Mouse (Mus musculus) gastrocnemius, postnatal 4 days (tissue): ENCODE results near the gene Plxnd1. TPM values are rescaled to one million over a fixed set of nuclear protein-coding genes. Genes with fewer than 3 reads are reported as not detected.

Experiments used
- DNase-seq, 2 experiments: peaks; one replicate each; pipeline ENCODE4 v3.0.0; 2021 to 2022; ENCODE audit warnings: low spot score in 2 of 2, mixed read lengths in 2 of 2
- total RNA-seq, 2 experiments: library from RNA; stranded (reverse); gene quantifications; 2 replicates each; pipeline ENCODE4 v1.2.3; 2021

Gene Plxnd1
- total RNA-seq, 2 experiments from 2014 or later = 125 to 133 TPM

GRCm38 (mm10) chr6:115983306-115984038 is 11.3 kb downstream of the Plxnd1 start:
- DNase-seq = no peak

- no peak for DNase-seq
These were observed 11.9 kb downstream of the Plxnd1 start for GRCm38 (mm10) chr6:115982889-115983288.

GRCm38 (mm10) chr6:115978596-115978995 is 16.2 kb downstream of the Plxnd1 start:
- DNase-seq = no peak

DNA sequence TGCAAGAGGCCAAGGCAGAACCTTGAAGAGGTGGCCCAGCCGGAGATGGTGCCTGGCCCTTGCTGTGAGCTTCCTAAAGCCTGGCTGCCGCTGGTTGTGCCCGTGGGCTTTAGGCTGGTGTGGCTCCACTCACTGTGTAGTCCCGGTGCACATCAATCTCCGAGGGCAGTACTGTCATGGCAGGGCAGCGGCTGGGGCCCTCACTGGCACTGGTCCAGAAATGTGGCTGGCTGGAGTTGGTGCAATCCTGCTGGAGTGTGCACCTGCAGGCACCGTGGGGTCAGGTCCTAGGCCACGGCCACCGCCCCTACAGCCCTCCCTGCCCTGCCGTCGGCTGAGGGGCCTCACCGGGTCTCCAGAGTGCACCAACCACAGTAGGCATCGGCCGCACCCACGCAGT is 17.0 kb downstream of the Plxnd1 start:
- no peak for DNase-seq

- no peak for DNase-seq
These were observed 19.2 kb downstream of the Plxnd1 start for GRCm38 (mm10) chr6:115975606-115976005.

- DNase-seq = no peak
These were observed 20.7 kb downstream of the Plxnd1 start for GRCm38 (mm10) chr6:115973881-115974662.

DNA sequence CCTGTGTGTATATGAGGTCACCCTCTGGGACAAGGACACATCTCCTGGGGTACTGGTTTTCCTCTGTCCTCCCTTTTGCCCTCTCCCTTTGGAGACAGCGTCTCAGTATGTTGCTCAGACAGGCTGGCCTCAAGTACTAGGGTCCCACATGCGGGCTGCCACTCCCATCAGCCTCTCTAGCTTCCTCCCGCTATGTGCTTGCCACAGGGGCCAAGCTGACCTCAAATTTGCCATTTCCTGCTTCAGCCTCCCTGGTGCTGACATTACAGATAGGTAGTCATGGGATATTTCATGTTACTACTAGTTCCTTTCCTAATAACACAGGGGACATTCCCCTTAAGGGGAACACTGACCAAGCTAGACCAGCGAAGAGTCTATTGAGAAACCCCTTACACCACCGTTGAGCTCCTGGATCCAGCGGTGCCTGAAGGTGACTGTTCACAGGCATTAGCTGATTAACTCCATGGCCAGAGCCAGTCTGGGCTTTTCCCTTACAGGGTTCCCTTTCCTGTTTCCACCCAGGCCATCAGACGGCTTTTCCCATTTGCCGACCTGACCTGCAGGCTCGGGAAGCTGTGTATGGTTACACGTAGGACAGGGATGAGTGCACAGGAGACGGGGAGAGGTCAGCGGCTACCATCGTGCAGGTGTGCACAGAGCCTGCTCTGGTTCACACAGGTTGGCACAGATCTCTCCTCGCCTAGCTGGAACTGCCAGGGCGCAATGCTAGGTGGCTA is 21.5 kb downstream of the Plxnd1 start:
- no peak for DNase-seq

DNA sequence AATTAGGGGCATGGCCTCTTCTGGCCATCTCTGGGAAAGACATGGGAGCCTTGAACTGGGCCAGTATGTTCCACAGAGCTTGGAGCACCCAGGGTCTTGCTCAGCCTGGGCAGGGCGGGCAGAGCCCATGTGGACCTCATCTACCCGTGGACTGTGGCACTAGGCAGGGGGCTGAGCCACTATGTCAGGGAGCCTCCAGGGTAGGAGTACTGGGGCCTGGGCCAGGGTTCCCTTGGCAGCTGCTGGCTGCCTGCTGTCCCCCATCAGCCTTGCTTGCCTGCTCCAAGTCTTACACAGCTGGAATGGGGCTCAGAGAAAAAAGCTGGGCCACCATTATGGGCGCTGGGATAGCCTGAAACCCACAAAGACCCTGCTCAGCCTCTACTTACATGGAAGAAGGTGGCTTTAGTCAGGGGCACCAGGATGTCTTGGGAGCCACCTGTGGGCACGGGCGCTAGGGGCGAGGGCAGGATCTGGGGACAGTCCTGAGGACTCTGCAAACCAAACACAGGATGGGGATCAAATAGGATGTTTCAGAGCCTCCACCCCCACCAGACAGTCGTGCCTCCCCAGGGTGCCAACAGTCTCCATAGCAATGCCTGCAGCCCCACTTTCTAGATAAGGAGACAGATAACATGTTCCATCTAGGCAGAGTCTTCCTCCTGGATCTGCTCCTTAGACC is 22.6 kb downstream of the Plxnd1 start:
- no peak for DNase-seq

GRCm38 (mm10) chr6:115971273-115972060 is 23.3 kb downstream of the Plxnd1 start:
- no peak for DNase-seq

- DNase-seq = no peak
These were observed 24.9 kb downstream of the Plxnd1 start for GRCm38 (mm10) chr6:115969952-115970351.

- no peak for DNase-seq
These were observed 25.7 kb downstream of the Plxnd1 start for GRCm38 (mm10) chr6:115969103-115969502.

GRCm38 (mm10) chr6:115968700-115969099 is 26.1 kb downstream of the Plxnd1 start:
- DNase-seq = no peak

- DNase-seq = no peak
These were observed 26.7 kb downstream of the Plxnd1 start for GRCm38 (mm10) chr6:115968086-115968485.

GRCm38 (mm10) chr6:115967291-115967880 is 27.4 kb downstream of the Plxnd1 start:
- no peak for DNase-seq

- no peak for DNase-seq
These were observed 28.4 kb downstream of the Plxnd1 start for GRCm38 (mm10) chr6:115966227-115966966.

- DNase-seq = no peak
These were observed 31.1 kb downstream of the Plxnd1 start for GRCm38 (mm10) chr6:115963656-115964055.

DNA sequence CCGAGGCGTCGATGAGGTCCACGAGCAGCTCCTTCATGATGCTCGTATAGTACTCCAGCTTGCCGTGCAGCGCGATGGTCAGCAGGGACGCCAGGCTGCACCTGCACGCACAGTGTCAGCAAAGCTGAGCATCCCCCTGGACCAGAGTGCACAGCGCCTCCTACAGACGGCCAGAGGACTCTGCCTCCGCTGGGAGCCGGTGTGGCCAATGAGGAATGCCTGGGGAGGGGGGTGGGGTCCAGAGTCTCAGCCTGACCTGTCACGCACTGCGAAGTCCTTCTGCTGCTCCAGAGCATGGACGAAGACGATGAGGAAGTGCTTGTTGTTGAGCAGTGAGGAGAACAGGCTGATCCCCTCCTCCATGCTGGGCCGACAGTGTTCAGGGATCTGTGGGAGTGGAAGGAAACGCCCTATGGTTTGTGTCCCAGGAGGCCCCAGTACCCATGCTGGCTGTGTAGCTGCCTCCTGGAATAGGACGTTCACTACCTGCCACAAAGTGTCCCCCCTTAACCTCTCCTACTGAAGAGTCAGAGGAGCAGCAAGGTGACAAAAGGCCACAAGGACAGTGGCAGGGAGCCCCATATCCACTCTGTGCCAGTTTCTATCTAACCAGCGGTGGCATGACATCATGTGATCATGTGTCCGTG is 32.2 kb downstream of the Plxnd1 start:
- no peak for DNase-seq

- no peak for DNase-seq
These were observed 33.1 kb downstream of the Plxnd1 start for GRCm38 (mm10) chr6:115961743-115962142.

DNA sequence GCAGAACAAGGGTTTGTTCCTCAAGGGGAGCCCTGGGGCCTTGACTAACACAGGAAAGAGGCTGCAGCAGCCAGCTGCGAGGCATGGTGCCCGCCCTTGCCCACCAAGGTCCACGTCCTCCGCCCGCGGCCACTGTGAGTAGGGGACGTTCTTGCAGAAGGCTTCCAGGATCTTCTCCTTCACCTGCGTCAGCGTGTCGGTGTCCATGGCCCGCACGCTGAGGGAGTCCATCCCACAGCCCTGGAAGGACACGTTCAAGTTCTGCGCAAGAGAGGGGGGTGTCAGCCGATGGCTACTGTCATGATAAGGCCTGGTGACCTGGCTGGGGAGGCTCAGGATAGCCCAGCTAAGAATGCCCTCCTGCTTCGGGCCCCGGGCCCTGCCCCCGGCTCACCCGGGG is 34.5 kb downstream of the Plxnd1 start:
- no peak for DNase-seq
